Mouse (Mus musculus) lung, adult 2 months (tissue): Measurements from ENCODE around the gene Rplp2.

Experiments
- CTCF ChIP-seq: fragments of 200-500 bp; IDR thresholded peaks from 2 replicates; pipeline ENCODE4 v1.5.1; 2011; ENCODE audit warnings: mild to moderate bottlenecking, low read length, control low read depth; ENCODE audit not compliant: insufficient read depth
- POLR2A ChIP-seq: fragments of 200-500 bp; IDR thresholded peaks from 2 replicates; pipeline ENCODE4 v1.6.1; 2011; ENCODE audit warnings: low read depth, mild to moderate bottlenecking, control low read depth, low read length, borderline replicate concordance; ENCODE audit errors: extremely low read depth

- TF ChIP-seq POLR2A (no peak), CTCF (no peak)
Observed at GRCm38 (mm10) chr7:141428701-141429100, 18.5 kb upstream of the Rplp2 start.
